Mouse (Mus musculus): ENCODE data around the gene Vegfb. TPM values are rescaled to one million over a fixed set of nuclear protein-coding genes. Genes with fewer than 3 reads are reported as not detected.

Gene Vegfb
- polyA plus RNA-seq, 1 experiment from 2014 or later = 53.6 TPM

GRCm38 (mm10) chr19:6987904-6988285 is 444 bp upstream of the Vegfb start:
- Histone ChIP-seq H3K27me3 (no peaks in the 10 kb centered on the region), H3K9me3 (no peaks in the 10 kb centered on the region), H3K9ac (peak overlapping the region; percentile 94), H3K4me2 (replicated peaks) (peak overlapping the region; percentile 90), H3K4me1 (peaks cover 28% of the 10 kb centered on the region), H3K27ac (peak overlapping the region; percentile 83; the same call in 1 of the 2 replicates), H3K4me3 (peak overlapping the region; percentile 87), H3K36me3 (peaks cover 28% of the 10 kb centered on the region)
- ATAC-seq (ENCODE audit: low FRiP score, low read depth) = no peak
- WGBS = 3% methylated on average over 8 of the region's 8 CpGs

DNA sequence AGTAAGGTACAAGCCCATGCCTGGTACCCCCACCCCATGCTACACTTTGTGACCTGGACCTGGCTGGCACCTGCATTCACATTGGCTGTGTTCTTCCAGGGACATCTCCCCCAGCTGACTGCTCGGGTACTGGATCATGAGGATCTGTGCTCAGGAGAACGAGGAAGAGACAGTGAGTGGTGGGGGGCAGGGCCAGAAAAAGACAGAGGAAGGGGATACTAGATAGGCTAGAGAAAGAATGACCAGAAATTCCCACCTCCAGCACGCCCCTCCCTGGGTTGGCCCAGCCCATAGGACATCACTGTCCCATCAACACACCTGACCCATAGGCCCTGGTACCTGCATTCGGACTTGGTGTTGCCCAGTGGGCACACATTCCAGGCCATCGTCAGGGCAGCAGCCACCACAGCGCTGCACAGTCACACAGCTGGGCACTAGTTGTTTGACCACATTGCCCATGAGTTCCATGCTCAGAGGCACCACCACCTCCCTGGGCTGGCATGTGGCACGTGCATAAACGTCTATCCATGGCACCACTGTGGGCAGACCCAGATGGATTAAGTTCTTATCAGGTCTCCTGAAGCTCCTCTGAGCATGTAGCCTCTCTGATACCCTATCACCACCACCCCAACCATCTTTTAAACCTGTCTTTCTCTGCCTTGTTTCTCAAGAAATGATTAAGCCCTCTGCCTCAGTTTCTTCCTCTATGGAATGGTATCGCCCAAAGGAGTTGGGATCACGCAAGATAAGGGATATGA is 1.3 kb downstream of the Vegfb start:
- Histone ChIP-seq H3K4me2 (replicated peaks) (peak overlapping the region; percentile 90), H3K27ac (0 out of 2 replicates have a peak overlapping the region, but pooled peaks have one; percentile 83), H3K9me3 (no peaks in the 10 kb centered on the region), H3K27me3 (no peaks in the 10 kb centered on the region), H3K9ac (peak overlapping the region; percentile 94), H3K4me3 (peak overlapping the region; percentile 87), H3K36me3 (peaks cover 42% of the 10 kb centered on the region), H3K4me1 (peaks cover 23% of the 10 kb centered on the region)
- no peak for ATAC-seq (ENCODE audit: low FRiP score, low read depth)
- WGBS = 82% methylated on average over 10 of the region's 10 CpGs

GRCm38 (mm10) chr19:6985300-6985699 is 2.2 kb downstream of the Vegfb start:
- WGBS = 80% methylated on average over 19 of the region's 19 CpGs
- Histone ChIP-seq H3K4me2 (replicated peaks) (no peak overlapping the region), H3K36me3 (peaks cover 42% of the 10 kb centered on the region), H3K4me1 (peaks cover 27% of the 10 kb centered on the region), H3K9ac (0 out of 2 replicates have a peak overlapping the region, but pooled peaks have one; percentile 94), H3K4me3 (no peak overlapping the region), H3K9me3 (no peaks in the 10 kb centered on the region), H3K27ac (no peak overlapping the region), H3K27me3 (no peaks in the 10 kb centered on the region)
- no peak for ATAC-seq (ENCODE audit: low FRiP score, low read depth)

- H3K9ac ChIP-seq = no peak overlapping the region
- H3K4me2 ChIP-seq (replicated peaks) = no peak overlapping the region
- peaks cover 41% of the 10 kb centered on the region for H3K36me3 ChIP-seq
- no peaks in the 10 kb centered on the region for H3K9me3 ChIP-seq
- no peaks in the 10 kb centered on the region for H3K27me3 ChIP-seq
- 95% methylated on average over 5 of the region's 5 CpGs for WGBS
- peaks cover 36% of the 10 kb centered on the region for H3K4me1 ChIP-seq
- no peak overlapping the region for H3K4me3 ChIP-seq
- no peak for ATAC-seq (ENCODE audit: low FRiP score, low read depth)
- no peak overlapping the region for H3K27ac ChIP-seq
These were observed 3.8 kb downstream of the Vegfb start for GRCm38 (mm10) chr19:6983621-6984020.

- Histone ChIP-seq H3K4me1 (peaks cover 46% of the 10 kb centered on the region), H3K9me3 (no peaks in the 10 kb centered on the region), H3K27me3 (no peaks in the 10 kb centered on the region), H3K4me3 (peak overlapping the region; percentile 70), H3K36me3 (peaks cover 56% of the 10 kb centered on the region), H3K9ac (0 out of 2 replicates have a peak overlapping the region, but pooled peaks have one; percentile 35), H3K27ac (no peak overlapping the region), H3K4me2 (replicated peaks) (peak overlapping the region; percentile 93)
- 90% methylated on average over 4 of the region's 4 CpGs for WGBS
- ATAC-seq (ENCODE audit: low FRiP score, low read depth) = no peak
These were observed 6.0 kb downstream of the Vegfb start for GRCm38 (mm10) chr19:6981465-6981864.

DNA sequence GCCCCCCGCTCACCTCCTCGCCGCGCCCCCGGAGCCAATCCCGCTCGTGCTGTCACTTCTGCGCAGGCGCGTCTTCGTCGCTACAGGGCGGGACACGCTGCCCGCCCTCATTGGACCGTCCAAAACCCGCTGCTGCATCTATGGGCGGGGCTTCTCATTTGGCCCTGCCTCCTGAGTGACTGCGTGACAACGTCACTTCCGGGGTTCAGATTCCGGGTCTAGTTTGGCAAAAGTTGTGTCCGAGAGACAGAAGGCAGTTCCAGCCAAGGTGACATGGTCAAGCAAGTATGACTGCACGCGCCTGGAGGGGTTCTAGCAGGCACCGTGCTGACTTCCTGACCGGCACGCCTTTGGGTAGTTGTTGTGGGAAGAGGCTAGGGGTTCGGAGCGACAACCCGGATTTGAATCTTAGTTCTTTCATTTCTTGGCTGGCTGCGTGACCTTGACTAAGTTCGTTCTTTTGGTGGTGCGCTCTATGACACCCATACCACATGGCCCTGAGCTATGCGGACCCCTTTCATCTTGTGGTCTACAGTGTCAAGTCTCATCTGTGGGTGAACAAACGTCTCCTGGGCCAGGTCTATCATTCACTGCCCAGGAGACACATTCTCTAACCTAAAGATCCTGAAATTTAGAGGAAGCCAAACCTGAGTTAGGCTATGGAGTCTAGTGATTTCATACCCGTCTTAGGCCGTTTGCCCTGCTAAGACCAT is 6.9 kb downstream of the Vegfb start, which contains the start of gene Fkbp2:
Gene Fkbp2 (minus strand): TSS at position 121 of the 713 bp plus-strand sequence.
- Histone ChIP-seq H3K27me3 (no peaks in the 10 kb centered on the region), H3K36me3 (peaks cover 55% of the 10 kb centered on the region), H3K27ac (peak within 1 kb of the TSS; percentile 87), H3K4me1 (peaks cover 47% of the 10 kb centered on the region), H3K4me3 (peak within 1 kb of the TSS; percentile 70), H3K9me3 (no peaks in the 10 kb centered on the region), H3K9ac (peak within 1 kb of the TSS; percentile 82), H3K4me2 (replicated peaks) (peak within 1 kb of the TSS; percentile 93)
- ATAC-seq (ENCODE audit: low FRiP score, low read depth) = peak; percentile 88
- 1% methylated on average over 38 of the region's 38 CpGs for WGBS

DNA sequence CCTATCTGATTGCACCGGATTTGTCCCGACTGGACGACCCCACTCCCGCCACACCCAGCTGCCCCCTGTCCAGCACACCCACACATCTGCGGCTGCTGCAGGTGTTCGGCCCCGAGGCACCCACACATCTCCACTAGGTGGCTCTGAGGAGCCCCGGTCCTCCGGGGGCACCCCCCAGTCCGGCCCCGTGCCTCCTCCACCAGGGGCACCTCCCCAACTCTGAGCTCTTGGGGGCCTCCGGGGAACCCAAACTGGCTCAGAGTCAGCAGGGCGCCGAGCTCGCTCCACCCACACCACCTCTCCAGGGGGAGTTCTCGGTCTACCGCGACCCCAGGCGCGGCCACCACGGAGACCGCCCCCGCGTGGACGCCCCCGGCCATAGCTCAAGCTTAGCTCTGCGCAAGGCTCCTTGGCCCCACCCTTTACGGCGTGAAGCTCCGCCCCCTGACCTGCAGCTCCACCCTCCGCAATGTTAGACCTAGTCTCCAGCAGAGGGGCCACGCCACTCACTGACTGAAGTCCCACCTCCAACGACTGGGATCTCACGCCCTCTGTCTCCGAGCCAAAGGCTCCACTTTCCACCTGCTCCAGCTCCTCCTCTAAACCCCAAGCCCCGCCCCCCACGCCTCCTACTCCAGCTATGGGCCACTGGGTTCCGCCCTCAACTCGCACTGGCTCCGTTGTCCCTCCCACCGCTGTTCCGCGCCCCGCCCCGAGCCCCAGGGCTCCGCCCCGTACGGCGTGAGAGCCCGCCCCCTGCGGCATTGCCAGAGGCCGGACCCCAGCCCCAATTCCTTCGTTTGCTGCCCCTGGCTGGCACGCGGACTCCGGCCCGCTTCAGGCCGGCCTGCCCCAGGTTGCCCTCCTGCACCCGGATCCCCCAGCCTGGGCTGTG is 7.7 kb downstream of the Vegfb start:
- Histone ChIP-seq H3K4me3 (peak overlapping the region; percentile 70), H3K9ac (peak overlapping the region; percentile 82), H3K27ac (peak overlapping the region; percentile 87), H3K36me3 (peaks cover 47% of the 10 kb centered on the region), H3K27me3 (no peaks in the 10 kb centered on the region), H3K4me1 (peaks cover 47% of the 10 kb centered on the region), H3K9me3 (no peaks in the 10 kb centered on the region), H3K4me2 (replicated peaks) (peak overlapping the region; percentile 93)
- 1% methylated on average over 59 of the region's 59 CpGs for WGBS
- peak; percentile 90 for ATAC-seq (ENCODE audit: low FRiP score, low read depth)

DNA sequence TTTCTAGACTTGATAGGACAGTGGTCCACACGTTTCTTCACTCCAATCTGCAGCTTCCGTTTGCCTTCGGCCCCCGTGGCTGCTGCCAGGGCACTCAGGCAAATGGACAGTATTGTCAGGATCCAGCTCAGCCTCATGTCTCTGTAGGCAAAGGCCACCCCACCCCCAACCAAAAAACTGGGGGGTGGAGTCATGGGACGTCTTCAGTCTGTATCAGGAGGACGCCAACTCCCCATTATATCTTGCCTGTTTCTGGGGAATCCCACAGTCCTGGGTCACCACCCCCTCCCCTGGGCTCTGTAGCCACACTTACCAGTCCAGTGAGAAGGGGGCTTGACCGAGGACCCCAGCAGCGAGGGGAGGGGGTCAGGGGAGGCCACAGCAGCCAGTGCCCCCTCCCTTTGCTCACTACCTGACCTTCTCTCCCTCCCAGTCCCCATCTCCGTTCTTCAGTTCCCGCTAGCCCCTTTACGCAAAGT is 8.4 kb downstream of the Vegfb start:
- Histone ChIP-seq H3K9me3 (no peaks in the 10 kb centered on the region), H3K36me3 (peaks cover 43% of the 10 kb centered on the region), H3K27ac (peak overlapping the region; percentile 28; the same call in 1 of the 2 replicates), H3K27me3 (no peaks in the 10 kb centered on the region), H3K9ac (peak overlapping the region; percentile 68), H3K4me2 (replicated peaks) (peak overlapping the region; percentile 93), H3K4me1 (peaks cover 47% of the 10 kb centered on the region), H3K4me3 (peak overlapping the region; percentile 70)
- 16% methylated on average over 11 of the region's 11 CpGs for WGBS
- ATAC-seq (ENCODE audit: low FRiP score, low read depth) = no peak

GRCm38 (mm10) chr19:6978639-6978974 is 8.8 kb downstream of the Vegfb start:
- Histone ChIP-seq H3K4me2 (replicated peaks) (peak overlapping the region; percentile 93), H3K27me3 (no peaks in the 10 kb centered on the region), H3K9ac (peak overlapping the region; percentile 68; the same call in 1 of the 2 replicates), H3K9me3 (no peaks in the 10 kb centered on the region), H3K4me1 (peaks cover 52% of the 10 kb centered on the region), H3K27ac (no peak overlapping the region; the same call in 1 of the 2 replicates), H3K4me3 (peak overlapping the region; percentile 70), H3K36me3 (peaks cover 39% of the 10 kb centered on the region)
- WGBS = 50% methylated on average over 3 of the region's 3 CpGs
- no peak for ATAC-seq (ENCODE audit: low FRiP score, low read depth)

DNA sequence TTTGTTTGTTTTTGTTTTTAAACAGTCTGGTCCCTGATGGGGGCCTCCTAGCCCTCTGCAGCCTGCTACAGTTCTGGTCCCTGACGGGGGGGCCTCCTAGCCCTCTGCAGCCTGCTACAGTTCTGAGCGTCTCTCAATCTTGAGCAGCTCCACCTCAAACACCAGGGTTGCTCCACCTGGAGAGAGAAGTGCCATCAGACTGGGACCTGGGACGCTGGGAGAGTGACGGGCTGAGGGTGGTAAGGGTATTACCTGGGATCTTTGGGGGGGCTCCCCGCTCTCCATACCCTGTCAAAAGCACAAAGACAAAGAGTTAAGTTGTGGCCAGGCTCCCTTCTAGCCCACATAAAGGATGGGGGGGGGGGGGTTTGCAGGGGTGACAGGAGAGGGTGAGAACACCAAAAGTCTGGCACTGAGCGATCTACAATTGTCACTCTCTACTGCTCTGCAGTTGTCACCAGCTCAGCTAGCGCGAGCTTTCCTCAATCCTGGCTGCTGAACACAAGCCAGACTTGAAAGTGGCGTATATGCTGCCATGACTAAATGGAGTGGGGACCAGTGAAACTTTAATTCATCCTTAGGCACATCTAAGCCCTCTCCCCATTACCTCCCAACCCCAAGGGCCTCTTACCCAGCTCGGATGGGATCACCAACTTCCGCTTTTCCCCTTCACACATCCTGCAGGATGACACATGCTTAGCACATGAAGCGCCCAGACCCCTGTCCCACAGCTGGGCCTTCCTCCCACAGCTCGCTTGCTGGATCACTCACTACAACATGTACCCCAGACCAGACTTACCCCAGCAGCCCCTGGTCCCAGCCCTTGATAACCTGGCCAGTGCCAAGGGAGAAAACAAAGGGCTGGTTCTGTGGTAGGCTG is 9.5 kb downstream of the Vegfb start:
- Histone ChIP-seq H3K36me3 (peaks cover 34% of the 10 kb centered on the region), H3K4me1 (peaks cover 52% of the 10 kb centered on the region), H3K4me3 (peak overlapping the region; percentile 70), H3K27ac (no peak overlapping the region; the same call in 1 of the 2 replicates), H3K4me2 (replicated peaks) (peak overlapping the region; percentile 93), H3K27me3 (no peaks in the 10 kb centered on the region), H3K9ac (peak overlapping the region; percentile 68; the same call in 1 of the 2 replicates), H3K9me3 (no peaks in the 10 kb centered on the region)
- WGBS = 79% methylated on average over 13 of the region's 13 CpGs
- ATAC-seq (ENCODE audit: low FRiP score, low read depth) = no peak

Data from limb, embryonic 13.5 days (tissue).